Mouse (Mus musculus): ENCODE data around the gene Ift52.

Gene Ift52

GRCm38 (mm10) chr2:163073023-163073757 is 56.0 kb downstream of the Ift52 start:
- in situ Hi-C loops (cut with MboI, MseI), result loop anchor here in 1 of 2 experiments (10.0 kb wide), 1 partner anchor 532 kb away; the partner anchor contains the start of gene Ttpal

GRCm38 (mm10) chr2:163074006-163074405 is 56.9 kb downstream of the Ift52 start:
- in situ Hi-C loops (cut with MboI, MseI), result loop anchor here in 1 of 2 experiments (10.0 kb wide), 1 partner anchor 531 kb away; the partner anchor contains the start of gene Ttpal

GRCm38 (mm10) chr2:163074808-163075207 is 57.7 kb downstream of the Ift52 start:
- in situ Hi-C loops (cut with MboI, MseI), result loop anchor here in 1 of 2 experiments (10.0 kb wide), 1 partner anchor 530 kb away; the partner anchor contains the start of gene Ttpal

- in situ Hi-C loops (cut with MboI, MseI), result loop anchor here in 1 of 2 experiments (10.0 kb wide), 1 partner anchor 530 kb away; the partner anchor contains the start of gene Ttpal
These were observed 58.1 kb downstream of the Ift52 start for GRCm38 (mm10) chr2:163075234-163075633.

- in situ Hi-C loops (cut with MboI, MseI), result loop anchor here in 1 of 2 experiments (10.0 kb wide), 1 partner anchor 526 kb away; the partner anchor contains the start of gene Ttpal
These were observed 61.9 kb downstream of the Ift52 start for GRCm38 (mm10) chr2:163079041-163079440.

- in situ Hi-C loops (cut with MboI, MseI), result no loop called here
These were observed 65.4 kb downstream of the Ift52 start for GRCm38 (mm10) chr2:163082591-163082990.

- in situ Hi-C loops (cut with MboI, MseI), result no loop called here
These were observed 67.4 kb downstream of the Ift52 start for GRCm38 (mm10) chr2:163084519-163084918.

- in situ Hi-C loops (cut with MboI, MseI), result no loop called here
These were observed 67.9 kb downstream of the Ift52 start for GRCm38 (mm10) chr2:163085047-163085446.

GRCm38 (mm10) chr2:163086561-163086960 is 69.4 kb downstream of the Ift52 start:
- in situ Hi-C loops (cut with MboI, MseI), result no loop called here

GRCm38 (mm10) chr2:163087728-163088127 is 70.6 kb downstream of the Ift52 start, which contains the start of gene Gtsf1l:
Gene Gtsf1l (minus strand): TSS chr2:163087855.
- in situ Hi-C loops (cut with MboI, MseI), result no loop called here

- in situ Hi-C loops (cut with MboI, MseI), result no loop called here
These were observed 72.4 kb downstream of the Ift52 start for GRCm38 (mm10) chr2:163089475-163090123.

GRCm38 (mm10) chr2:163094909-163095308 is 77.8 kb downstream of the Ift52 start:
- in situ Hi-C loops (cut with MboI, MseI), result loop anchor here (5.0 kb wide), 2 partner anchors 112 to 237 kb away; no protein-coding TSS in a partner anchor
